Mouse (Mus musculus): ENCODE data around the gene 4632433K11Rik.

Gene 4632433K11Rik

DNA sequence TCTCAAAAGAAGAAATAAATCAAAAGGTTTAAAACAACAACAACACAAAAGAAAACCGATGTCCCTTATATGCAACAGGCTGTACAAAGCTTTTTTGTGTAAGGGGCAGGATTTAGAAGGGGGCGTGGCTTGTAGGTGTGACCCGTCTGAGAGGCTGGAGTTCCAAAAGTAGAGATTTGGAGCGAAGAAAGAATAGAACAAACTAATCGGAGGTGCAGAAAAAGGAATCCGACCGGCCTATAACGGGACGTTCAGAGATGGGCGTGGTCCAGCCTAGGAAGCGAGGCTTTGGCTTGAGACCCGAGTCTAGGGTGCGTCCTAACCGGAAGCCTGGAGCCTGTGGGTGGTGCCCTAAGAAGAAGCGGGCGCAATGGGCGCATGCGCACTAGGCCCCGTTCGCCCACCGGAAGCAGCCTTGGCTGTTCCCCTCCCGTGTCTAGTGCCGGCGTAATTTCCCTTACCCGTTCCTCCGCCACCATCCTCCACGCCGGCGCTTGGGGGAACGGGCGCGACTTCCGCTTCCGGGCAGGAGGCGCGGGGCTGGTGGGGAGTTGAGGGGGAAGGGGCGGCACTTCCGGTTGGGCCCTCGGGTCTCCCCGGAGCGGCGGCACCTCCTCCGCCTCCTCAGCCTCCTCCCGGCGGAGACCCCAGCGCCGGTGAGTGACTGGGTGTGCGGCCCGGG is 13.8 kb upstream of the 4632433K11Rik start, which contains the start of the genes Zfp865 and Ccdc106:
TSS of gene Zfp865 (plus strand) at position 377 of the 682 bp plus-strand sequence.
TSS of gene Ccdc106 (plus strand) at position 554 of the 682 bp plus-strand sequence.
- DNase-seq (ENCODE audit: low read depth in 1 of 2, low spot score in 2 of 2): peak; percentile 97 to 99

DNA sequence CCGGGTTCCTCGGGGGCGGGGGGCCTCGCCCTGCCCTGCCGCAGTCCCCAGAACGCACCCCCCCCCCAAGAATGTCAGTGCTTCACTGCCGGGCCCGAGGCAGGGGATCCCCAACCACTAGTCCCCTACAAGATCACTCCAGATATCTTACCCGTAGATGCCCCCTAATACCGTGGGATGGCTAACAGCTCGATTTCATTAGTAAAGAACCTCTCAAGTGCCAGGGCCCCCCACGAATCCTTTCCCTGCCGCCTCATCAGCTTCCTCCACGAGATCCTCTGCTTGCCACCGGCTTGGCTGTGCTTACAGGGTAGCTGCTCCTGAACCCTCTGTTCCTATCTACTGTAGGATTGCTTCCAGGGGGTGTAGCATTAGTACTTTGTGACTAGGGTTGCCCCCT is 13.2 kb upstream of the 4632433K11Rik start:
- peak in 1 of 2 experiments; percentile 10 for DNase-seq (ENCODE audit: low read depth in 1 of 2, low spot score in 2 of 2)

DNA sequence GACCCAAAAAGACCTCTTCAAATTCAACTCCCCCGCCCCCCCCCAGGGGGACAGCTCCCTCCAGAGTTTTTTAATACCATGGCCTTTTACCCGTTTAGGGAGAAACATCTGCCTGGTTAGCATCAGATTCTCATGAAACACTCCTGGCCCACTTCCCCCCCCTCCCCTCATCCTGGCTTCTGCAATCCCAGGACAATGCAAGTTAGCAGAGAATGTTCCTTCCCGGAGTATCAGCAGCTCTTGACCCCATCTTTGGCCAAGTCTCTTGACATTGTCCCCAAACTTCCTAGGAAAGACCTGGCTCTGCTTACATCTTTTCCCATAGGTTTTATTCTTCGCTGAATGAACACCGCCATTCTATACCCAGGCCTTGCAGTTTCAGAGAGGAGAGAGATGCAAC is 12.7 kb upstream of the 4632433K11Rik start:
- no peak for DNase-seq (ENCODE audit: low read depth in 1 of 2, low spot score in 2 of 2)

DNA sequence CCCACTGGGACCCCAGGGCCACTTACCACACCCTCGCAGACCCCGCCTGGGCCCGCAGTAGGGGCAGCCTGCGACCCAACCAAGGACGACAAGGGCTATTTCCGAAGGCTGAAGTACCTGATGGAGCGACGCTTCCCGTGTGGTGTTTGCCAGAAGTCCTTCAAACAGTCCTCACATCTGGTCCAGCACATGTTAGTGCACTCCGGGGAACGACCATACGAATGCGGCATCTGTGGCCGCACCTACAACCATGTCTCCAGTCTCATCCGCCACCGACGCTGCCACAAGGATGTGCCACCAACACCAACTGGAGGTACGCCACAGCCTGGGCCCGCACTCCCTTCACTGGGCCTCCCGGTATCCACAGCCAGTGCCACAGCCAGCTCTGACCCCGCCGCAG is 4.4 kb upstream of the 4632433K11Rik start:
- no peak for DNase-seq (ENCODE audit: low read depth in 1 of 2, low spot score in 2 of 2)

DNA sequence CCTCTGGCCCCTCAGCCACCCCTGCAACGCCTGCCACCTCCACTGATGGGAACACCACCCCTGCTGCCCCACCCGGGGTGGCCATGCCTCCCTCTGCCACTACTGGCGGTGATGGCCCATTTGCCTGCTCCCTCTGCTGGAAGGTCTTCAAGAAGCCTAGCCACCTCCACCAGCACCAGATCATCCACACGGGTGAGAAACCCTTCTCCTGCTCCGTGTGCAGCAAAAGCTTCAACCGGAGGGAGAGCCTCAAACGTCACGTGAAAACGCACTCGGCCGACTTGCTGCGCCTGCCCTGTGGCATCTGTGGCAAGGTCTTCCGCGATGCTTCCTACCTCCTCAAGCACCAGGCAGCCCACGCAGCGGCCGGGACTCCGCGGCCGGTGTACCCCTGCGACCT is 4.0 kb upstream of the 4632433K11Rik start:
- no peak for DNase-seq (ENCODE audit: low read depth in 1 of 2, low spot score in 2 of 2)

DNA sequence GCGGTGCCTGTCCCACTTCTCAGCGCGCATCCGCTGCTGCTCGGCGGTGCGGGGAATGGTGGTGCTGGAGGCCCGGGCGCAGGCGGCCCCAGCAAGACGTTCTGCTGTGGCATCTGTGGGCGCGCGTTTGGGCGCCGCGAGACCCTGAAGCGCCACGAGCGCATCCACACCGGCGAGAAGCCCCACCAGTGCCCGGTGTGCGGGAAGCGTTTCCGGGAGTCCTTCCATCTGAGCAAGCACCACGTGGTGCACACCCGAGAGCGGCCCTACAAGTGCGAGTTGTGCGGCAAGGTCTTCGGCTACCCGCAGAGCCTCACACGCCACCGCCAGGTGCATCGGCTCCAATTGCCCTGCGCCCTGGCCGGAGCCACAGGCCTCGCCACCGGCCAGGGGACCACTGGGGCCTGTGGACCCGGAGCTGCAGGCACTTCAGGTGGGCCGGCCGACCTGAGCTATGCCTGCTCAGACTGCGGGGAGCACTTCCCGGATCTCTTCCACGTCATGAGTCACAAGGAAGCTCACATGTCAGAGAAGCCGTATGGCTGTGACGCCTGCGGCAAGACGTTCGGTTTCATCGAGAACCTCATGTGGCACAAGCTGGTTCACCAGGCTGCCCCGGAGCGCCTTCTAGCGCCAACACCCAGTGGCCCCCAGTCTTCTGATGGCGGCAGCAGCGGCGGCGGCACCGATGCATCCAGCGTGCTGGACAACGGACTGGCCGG is 3.2 kb upstream of the 4632433K11Rik start:
- DNase-seq (ENCODE audit: low read depth in 1 of 2, low spot score in 2 of 2): no peak

DNA sequence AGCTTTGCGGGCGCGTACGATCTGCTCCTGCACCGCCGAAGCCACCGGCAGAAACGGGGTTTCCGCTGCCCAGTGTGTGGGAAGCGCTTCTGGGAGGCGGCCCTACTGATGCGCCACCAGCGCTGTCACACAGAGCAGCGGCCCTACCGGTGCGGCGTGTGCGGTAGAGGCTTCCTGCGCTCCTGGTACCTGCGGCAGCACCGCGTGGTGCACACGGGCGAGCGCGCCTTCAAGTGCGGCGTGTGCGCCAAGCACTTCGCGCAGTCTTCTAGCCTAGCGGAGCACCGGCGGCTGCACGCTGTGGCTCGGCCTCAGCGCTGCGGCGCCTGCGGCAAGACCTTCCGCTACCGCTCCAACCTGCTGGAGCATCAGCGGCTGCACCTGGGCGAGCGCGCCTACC is 2.4 kb upstream of the 4632433K11Rik start:
- no peak for DNase-seq (ENCODE audit: low read depth in 1 of 2, low spot score in 2 of 2)

DNA sequence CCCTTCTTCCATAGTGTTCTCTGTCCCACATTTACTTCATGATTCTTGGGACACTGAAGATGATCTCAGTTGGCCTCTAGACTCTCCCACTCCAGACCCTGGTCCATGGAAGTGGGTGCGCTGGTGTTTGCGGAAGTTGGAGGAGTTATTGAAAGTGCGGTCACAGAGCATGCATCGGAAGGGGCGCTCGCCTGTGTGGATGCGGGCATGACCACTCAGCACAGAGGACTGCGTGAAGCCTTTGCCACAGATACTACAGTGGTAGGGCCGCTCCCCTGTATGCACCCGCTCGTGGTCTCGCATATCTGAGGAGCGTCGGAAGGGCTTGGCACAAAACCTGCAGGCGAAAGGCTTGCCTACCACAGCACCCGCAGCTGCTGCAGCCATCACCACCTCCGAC is 1.7 kb downstream of the 4632433K11Rik start:
- no peak for DNase-seq (ENCODE audit: low read depth in 1 of 2, low spot score in 2 of 2)

DNA sequence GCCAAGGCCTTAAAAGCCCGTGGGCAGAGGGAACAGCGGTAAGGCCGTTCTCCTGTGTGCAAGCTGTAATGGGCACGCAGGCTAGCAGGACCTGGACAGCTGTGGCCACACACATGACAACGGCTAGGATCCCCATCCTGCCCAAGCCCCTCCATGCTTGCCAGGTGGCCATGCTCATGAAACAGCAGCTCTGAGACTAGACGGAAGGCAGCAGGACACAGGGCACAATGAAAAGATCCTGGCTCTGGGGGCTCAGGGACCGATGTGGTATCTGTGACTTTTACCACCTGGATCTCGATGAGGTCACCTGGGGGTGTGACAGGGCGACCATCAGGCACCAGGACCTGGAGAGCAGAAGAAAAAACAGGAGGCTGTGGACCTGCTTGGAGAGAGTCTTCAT is 2.2 kb downstream of the 4632433K11Rik start:
- DNase-seq (ENCODE audit: low read depth in 1 of 2, low spot score in 2 of 2): no peak

DNA sequence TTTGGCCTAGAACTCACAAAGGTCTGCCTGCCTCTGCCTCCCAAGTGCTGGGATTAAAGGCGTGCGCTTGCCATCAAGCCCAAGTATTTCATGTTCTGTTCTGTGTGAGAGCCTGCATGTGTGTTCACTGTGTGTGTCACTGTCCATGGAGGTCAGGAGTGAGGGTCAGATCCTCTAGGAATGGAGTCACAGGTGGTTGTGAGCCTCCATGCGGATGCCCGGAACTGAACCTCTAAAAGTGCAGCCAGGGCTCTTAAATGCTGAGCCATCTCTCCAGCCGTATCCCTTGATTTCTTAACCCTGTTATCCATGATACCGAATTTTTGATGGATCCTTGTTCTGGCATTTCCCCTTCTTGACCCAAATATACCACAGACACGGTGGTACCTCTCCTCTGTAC is 3.1 kb downstream of the 4632433K11Rik start:
- DNase-seq (ENCODE audit: low read depth in 1 of 2, low spot score in 2 of 2): no peak

DNA sequence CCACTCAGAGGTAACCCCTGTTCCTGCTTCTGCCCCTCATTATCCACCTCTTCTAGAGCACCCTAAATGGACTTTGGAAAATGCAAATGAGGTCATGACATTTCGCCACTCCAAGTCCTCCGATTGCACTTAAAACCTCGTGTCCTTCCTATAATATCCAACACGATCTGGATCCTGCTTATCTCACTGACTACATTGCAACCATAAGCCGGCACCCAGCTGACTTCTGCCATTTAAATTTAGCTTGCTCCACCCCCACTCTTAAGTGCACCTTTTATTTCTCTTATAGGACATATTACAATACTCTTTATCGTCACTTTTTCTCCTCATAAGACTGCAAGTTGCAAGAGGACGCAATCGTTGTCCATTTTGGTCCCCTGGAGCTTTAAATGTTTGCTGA is 3.5 kb downstream of the 4632433K11Rik start:
- DNase-seq (ENCODE audit: low read depth in 1 of 2, low spot score in 2 of 2): no peak

DNA sequence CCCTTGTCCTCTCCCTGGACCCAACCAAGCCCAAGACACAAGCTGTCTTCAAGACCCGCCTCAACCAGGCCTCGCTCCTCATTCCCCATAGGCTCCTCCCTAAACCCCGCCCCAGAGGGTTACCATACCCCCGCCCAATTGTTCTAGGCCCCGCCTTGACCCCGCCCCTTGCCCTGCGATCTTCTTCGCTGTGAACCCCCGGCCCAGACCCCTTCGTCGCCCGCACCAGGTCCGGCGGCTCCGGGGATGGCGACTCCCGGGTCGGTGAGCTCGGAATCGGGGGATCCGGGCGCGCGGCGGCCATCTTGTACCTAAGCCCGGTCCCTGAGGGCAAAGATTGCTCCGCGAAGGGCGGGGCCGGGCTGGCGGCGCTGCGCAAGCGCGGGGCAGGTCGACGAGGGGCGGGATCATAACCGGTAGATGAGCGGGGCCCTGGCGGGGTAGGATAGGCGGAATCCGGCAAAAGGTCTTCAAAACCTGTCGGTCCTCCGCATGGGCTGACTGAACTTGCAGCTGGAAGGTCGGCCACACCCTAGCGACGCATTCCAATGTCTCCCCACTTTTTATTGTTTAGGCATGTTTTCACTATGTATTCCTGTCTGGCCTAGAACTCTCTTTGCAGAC is 4.3 kb downstream of the 4632433K11Rik start, which contains the start of gene Zfp784:
TSS of gene Zfp784 (minus strand) at position 338 of the 624 bp plus-strand sequence.
- DNase-seq (ENCODE audit: low read depth in 1 of 2, low spot score in 2 of 2): peak; percentile 76 to 91

DNA sequence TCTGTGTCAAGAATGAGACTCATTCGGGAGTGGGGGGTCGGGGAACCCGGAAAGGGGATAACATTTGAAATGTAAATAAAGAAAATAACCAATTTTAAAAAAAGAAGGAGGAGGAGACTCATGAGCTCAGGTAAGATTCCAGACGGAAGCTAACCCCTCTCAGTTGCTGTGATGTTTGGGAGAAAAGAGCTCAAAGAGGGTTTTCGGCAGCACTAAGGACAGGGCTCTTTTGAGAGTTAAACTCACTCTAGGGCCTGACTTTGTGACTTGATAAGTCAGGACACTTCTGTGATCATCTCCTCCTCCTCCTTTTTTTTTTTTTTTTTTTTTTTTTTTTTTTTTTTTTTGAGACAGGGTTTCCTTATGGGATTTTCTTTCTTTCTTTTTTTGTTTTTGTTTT is 5.0 kb downstream of the 4632433K11Rik start:
- no peak for DNase-seq (ENCODE audit: low read depth in 1 of 2, low spot score in 2 of 2)

DNA sequence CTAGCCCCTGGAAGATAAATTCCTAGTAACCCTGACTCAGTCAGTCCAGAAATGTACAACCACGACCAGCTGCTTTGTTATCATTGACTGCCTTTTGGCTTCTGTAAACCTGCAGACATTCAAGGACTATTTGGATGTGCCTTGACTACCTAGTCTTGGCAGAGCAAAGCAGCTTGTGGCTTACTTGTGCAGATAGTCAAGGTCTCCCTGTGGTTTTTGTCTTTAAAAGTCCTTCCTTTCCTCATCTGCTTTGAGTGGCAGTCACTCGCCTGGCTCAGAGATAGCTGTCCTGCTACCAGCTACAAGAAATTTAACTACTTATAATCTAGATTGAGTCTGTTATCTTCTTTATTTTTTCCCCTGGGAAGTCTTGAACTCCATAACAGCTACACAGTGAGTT is 11.1 kb downstream of the 4632433K11Rik start:
- no peak for DNase-seq (ENCODE audit: low read depth in 1 of 2, low spot score in 2 of 2)

DNA sequence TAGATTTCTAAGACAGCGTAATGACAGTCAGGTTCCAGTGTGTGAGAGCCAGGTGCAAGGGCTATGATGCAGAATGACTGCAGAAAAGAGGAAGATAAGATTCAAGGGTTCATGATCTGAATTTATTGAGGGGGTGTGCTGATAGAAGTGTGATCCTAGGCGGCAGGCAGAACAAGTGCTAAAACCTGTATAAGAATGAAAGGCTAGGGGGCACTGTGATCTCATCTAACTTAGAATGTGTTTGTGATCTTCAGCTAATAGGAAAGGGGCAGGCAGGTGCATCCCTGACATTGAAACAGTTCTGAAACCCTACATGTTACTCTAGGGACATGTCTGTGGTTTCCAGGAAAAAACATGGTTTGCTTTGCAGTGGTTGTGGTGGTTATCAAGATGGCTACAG is 12.2 kb downstream of the 4632433K11Rik start:
- DNase-seq (ENCODE audit: low read depth in 1 of 2, low spot score in 2 of 2): no peak

DNA sequence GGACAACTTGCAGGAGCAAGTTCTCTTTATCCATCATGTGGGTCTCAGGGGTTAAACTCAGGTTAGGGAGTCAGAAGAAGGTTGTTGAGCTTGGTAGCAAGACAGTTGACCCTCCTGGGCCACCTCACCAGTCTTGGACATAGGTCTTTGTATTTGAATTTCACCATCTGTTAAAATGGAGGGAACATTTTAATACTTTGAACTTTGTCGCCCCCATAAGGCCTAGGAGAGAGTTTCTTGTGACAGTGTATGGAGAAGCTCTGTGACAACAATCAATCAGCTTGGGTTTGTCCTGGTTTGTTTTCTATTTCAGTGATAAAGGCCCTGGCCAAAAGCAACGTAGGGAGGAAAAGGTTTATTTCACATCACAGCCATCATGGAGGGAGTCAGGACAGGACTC is 13.4 kb downstream of the 4632433K11Rik start:
- DNase-seq (ENCODE audit: low read depth in 1 of 2, low spot score in 2 of 2): no peak

DNA sequence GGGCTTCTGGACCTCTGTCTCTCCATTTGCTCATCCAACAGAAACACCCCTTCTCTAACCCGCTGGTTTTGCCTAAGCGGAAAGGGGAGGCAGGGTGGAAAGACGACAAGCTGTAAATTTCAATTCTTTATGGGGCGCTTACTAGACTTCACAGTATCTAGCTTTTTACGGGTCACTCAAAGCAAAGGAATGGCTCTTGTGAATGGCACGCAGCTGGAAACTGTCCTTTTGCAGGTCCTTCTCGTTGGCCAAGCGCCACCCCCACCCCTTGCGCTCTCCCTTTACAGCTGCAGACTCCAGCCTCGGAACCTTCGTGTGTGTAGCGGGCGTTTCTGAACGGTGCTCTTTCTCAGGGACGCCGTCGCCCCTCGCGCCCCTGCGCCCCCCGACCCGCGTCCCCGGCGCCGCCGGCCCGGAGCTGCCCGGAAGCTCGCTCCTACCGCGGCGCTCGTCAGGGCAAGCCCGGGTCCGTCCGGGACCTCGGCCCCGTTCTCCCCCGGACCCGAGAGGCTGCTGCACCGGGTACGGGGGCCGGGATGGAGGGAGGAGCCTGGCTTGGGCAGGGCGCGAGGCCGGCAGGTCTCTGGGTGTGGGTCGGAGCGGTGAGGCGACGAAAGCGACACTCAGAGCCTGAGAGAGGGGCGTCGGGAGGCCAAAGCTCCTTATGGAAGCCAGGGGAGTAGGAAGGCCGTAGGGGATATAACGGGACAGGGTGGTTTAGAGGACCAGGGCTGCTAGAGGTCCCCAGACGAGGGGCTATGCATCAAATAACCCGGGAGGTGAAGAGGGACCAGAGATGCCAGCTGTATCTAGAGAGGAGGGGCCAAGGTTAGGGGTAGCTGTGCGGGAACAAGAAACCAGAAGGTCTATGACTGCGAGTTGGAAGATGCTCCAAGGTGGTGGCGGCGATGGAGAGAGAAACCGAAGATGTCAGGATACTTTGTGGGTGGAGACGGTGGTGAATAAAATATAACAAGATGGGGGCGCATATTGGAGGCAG is 17.6 kb downstream of the 4632433K11Rik start, which contains the start of gene Zfp580:
TSS of gene Zfp580 (plus strand) at position 346 of the 1,000 bp plus-strand sequence.
- no peak for DNase-seq (ENCODE audit: low read depth in 1 of 2, low spot score in 2 of 2)

DNA sequence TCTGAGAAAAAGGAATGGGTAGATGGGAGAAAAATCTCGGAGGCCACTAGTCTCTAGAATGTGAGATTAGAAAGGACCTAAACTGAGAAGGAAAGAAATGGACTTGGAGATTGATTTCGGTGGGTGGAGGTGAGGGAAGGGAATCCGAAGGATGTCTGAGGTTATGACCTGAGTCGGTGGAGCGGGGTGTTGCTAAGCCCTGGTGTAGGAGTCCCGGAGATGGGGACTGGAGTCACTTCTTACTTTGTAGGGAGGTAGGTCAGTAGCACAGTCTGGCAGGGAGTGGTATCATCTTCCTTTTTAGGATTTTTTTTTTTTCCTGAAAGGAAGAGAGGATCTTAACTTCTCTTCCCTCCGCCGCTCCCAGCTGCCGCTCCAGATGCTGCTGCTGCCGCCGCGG is 18.5 kb downstream of the 4632433K11Rik start:
- no peak for DNase-seq (ENCODE audit: low read depth in 1 of 2, low spot score in 2 of 2)

DNA sequence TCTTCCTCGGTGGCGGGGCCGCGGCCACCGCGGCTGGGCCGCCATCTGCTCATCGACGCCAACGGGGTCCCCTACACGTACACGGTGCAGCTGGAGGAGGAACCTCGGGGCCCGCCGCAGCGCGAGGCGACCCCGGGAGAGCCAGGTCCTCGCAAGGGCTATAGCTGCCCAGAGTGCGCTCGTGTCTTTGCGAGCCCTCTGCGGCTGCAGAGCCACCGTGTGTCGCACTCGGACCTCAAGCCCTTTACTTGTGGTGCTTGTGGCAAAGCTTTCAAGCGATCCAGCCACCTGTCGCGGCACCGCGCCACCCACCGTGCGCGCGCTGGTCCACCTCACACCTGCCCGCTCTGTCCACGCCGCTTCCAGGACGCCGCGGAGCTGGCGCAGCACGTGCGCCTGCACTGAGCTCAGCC is 19.0 kb downstream of the 4632433K11Rik start:
- DNase-seq (ENCODE audit: low read depth in 1 of 2, low spot score in 2 of 2): no peak

DNA sequence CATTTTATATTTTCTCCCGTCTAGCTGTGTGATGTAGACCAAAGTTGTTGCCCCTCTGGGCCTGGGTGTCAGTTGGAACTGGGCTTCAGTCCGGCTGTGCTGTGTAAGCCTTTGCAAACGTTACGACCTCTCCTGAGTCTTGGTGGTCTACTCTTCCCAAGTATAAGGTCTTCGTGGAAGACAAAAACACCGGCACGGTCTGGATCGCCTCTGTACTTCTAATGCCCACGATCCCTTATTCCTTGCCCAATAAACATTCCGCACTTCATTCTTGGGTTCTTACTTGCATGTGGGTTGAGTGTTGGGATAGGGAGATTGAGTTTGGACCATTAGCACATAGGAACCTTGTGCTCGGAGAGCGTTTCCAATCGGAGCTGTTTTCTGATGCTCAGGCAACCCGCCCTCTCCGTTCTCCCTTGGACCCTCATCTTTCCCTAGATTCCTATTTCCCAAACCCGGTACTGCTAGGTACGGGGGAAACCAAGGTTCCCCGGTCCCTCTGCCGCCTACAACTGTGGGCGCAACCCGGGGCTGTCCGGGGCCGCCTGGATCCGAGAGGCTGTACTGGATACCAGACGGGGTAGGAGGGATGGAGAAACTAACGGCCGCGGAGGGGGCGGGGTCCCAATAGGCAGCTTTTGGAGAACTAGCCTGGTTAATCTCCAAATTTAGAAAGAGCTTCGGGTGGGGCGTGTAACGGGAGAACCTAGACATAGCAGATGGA is 19.7 kb downstream of the 4632433K11Rik start:
- DNase-seq (ENCODE audit: low read depth in 1 of 2, low spot score in 2 of 2): no peak

All from monocyte, adult 2 months (primary cell).